8 mouse cellular contexts compared by ENCODE assay signal in the genomic region with DNA sequence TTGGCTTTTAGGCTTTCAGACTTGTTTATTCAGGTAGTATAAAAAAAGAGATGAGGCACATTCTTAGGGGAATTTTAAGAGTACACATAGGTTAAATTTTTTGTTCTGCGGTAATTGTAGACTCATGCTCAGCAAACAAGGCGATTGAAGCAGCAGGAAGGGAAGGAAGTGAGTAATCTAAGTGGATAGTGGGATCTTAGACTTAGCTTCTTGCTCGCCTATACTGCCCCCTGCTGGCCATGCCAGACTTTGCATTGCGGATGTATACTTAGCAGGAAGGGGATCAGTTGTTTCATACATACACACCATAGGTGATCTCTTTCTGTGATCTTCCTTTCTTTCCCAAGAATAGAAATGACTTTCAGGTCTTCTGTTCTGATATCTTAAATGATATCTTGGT.
DNase-seq lines count a peak whose midpoint lies in the region; ATAC-seq lines count a peak whose summit lies in the region.

No protein-coding gene starts in this region.

- ATAC-seq in forebrain, embryonic 11.5 days (replicated peaks; ENCODE audit: low FRiP score), result peak; percentile 29; the same call in 1 of the 2 replicates
- no peak for ATAC-seq in erythroblast, adult 5-6 weeks (replicated peaks; ENCODE audit: low FRiP score, poor library complexity, severe bottlenecking)

- no peaks in the 10 kb centered on the region for H3K27me3 ChIP-seq in forebrain, embryonic 11.5 days (ENCODE audit: control insufficient read depth, insufficient read depth, low read length)

- no peak overlapping the region for H3K4me2 ChIP-seq in forebrain, embryonic 11.5 days (ENCODE audit: low read depth, low read length, severe bottlenecking)

- H3K9me3 ChIP-seq in forebrain, embryonic 11.5 days (ENCODE audit: control insufficient read depth, low read length), result no peaks in the 10 kb centered on the region

- H3K36me3 ChIP-seq in forebrain, embryonic 11.5 days (ENCODE audit: control insufficient read depth, insufficient read depth, low read length), result no peaks in the 10 kb centered on the region

- WGBS in forebrain, embryonic 11.5 days, result 11% methylated on average over 4 of the region's 4 CpGs

- no peak overlapping the region for H3K27ac ChIP-seq in forebrain, embryonic 11.5 days (ENCODE audit: low read depth, low read length)

- no peak overlapping the region for H3K9ac ChIP-seq in forebrain, embryonic 11.5 days (ENCODE audit: low read length)

- peaks cover 23% of the 10 kb centered on the region for H3K4me1 ChIP-seq in forebrain, embryonic 11.5 days (replicated peaks; ENCODE audit: control insufficient read depth, insufficient read depth, low read length)

- peak; percentile 96 for DNase-seq in NIH3T3 (ENCODE audit: low read depth)
- peak; percentile 95 for DNase-seq in brain, adult 2 months (ENCODE audit: low read depth, low spot score)
- peak; percentile 94 for DNase-seq in forebrain, embryonic 11.5 days (ENCODE audit: low spot score)
- DNase-seq in heart, postnatal 36 days, result peak; percentile 87 to 94
- peak; percentile 81 for DNase-seq in left cerebral cortex, adult 11 months (ENCODE audit: low spot score)
- peak; percentile 92 for DNase-seq in mesoderm, embryonic 11.5 days (ENCODE audit: low read depth, low spot score)
- peak; percentile 31 to 67 for DNase-seq in spleen, adult 18-20 months

- intact Hi-C loops in heart, postnatal 36 days (cut with DNase I), result loop anchor here (1.0 to 10.0 kb wide), 5 partner anchors 182 to 777 kb away; no protein-coding TSS in a partner anchor

- no peak overlapping the region for H3K4me3 ChIP-seq in forebrain, embryonic 11.5 days (ENCODE audit: low read depth, low read length)
